Mouse (Mus musculus) adrenal gland, postnatal 10 days (tissue): ENCODE measurements at regions not wholly inside any gene's neighbourhood (a gene's known extent, or its start where the extent isn't known, plus 50 kb on each side); places are given as distances from the start of the nearest gene placed in this dataset.

Experiments used
- DNase-seq: peaks from one replicate; pipeline ENCODE4 v3.0.0; 2021; ENCODE audit warnings: mixed read lengths

DNA sequence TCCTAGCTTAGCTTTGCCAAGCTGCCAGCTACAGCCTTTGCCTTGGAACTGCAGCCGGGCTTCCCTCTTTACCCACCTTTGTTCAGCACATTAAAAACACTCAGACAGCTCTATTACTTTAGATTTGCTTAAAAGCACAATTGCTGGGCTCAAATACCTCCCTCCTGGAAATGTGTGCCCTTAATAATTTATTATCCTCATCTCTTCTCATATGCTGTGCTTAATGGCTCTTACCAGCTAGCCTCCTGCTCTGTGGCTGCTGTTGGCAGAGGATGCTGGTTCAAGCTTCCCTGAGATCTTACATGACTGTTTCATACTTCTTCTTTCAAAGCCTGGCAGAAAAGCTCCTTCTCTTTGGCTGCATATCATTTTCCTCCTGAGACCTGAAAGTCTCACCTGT is 378.1 kb upstream of the Cdh19 start:
- DNase-seq = no peak

DNA sequence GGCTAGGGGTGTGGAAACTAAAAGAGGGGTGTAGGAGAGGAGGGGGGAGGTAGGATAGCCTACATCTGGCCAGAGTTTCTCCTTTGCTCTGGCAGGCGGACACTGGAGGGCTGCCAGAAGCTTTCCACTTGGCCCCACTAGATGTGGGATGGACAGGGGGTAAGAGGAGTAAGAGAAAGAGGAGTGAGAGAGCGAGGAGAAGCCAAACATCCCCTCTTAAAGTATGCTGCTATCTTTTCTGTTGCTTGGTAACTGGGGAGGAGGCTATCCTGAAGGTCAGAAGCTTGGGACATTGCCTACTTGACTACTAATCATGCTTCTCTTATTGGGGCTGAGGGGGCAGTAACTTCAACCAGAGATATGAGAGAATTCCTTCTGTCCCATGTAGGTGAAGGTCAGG is 360.5 kb upstream of the Cdh19 start:
- DNase-seq = peak; percentile 2

DNA sequence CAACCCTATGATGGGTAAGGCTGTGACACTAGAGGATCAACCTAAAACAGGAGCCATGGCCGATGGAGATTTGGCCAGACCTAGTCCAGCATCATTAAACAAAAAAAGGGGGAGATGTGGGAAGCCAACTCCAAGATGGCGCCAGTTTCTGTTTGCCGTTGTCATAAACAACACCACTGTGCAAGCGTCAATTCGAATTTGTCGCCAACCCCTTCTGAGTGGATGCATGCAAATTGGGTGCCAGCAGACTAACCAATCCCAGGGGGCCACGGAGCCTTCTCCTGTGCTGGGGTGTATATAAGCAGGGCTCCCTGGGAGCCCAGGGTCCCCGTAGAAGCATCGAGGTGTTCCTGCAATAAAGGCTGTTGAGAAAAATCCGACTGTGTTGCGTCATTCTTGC is 324.9 kb upstream of the Cdh19 start:
- DNase-seq = no peak

DNA sequence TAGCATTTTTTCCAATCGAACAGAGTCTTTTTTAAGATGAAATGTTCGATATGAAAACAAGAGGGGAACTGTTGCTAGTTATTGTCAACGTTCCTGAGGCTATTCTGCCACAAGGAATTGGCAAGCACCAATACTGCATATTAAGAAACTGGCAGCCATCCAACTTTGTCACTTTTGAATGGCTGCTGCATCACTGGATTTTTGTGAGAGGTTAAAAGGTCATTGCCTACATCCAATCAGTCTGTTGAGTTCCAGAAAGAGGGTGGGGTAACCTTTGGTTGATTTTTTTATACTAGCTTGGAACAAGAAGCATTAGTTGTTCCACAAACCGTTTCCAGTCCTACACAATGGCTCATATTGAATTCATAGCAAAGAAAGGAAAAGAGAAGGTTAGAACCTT is 309.0 kb upstream of the Cdh19 start:
- no peak for DNase-seq

DNA sequence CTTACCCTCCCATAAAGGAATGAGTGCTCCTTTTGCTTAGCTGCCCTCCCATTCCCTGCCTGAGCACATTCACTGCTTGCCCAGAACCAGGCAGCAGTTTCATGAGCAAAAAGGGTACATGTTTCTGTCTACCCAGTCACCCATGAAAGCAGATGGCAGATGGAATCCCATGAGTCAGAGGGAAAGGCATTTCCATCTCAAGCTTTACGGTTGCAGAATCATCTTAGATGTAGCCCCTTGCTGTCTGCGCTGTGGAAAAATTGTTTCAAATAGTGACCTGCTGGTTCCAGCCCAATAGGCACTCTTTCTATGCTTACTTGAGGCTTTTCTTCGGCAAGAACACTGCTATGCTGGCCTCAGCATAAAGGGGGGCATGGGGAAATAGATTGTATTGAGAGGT is 308.5 kb upstream of the Cdh19 start:
- DNase-seq = no peak

DNA sequence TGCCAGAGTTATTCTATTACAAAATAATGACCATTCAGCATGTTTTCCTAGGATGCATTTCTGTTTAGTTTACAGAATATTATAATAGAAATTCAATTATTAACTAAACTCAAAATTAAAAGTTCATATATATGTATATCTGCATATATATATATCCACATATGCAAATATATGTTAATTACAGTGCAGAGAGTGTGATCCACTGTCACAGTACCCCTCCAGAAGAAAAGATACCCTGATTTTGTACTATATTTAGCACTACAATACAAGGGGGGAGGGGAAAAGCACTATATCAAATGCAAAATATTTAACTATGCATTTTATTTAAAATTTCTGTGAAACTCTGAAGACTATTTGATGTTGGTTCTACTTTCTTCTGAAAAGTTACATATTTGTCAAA is 265.4 kb upstream of the Cdh19 start:
- DNase-seq = no peak

DNA sequence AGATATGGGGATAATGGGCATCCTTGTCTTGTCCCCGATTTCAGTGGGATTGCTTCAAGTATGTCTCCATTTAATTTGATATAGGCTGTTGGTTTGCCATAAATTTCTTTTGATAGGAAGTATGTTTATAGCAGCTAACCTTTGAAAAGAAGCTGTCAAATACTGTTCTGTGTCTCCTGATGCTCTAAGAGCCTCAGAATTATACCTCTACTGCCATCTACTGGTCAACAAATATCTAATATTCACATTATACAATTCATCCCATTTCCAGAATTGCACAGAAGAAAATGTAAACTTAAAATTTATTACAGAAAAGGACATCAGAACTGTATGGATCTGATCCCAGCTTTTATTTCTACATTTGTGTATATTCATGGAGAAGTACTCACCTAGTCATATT is 265.0 kb upstream of the Cdh19 start:
- DNase-seq = no peak
